Mouse (Mus musculus) urinary bladder, adult 18-20 months (tissue): ENCODE measurements around the gene Nfil3.

Experiments used
- DNase-seq, 2 experiments: peaks; one replicate each; pipeline ENCODE4 v3.0.0; 2022; ENCODE audit warnings: low spot score in 2 of 2, mixed read lengths in 2 of 2

The Nfil3 gene

DNA sequence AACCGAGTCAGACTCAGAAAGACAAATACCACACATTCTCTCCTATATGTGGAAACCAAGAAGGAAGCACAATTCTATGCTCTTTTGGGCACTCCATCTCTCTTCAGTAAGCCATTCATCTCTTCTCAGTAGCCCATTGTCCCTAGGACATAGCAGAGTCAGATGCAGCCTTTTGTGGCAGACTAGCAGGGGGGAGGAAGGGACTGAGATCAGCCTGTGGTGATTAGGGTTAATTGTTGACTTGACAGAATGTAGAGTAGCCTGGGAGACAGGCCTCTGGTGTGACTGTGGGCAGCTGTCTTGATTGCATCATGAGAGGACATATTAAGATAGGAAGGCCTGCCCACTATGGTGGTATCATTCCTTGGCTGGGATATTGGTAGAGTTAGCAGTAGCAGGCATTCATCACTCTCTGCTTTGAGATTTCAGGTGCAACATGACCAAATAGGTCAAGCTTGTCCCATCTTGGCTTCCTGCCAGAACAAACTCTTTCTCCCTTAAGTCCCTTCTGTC is 37.9 kb downstream of the Nfil3 start:
- no peak for DNase-seq

GRCm38 (mm10) chr13:52940956-52941355 is 39.9 kb downstream of the Nfil3 start:
- no peak for DNase-seq

GRCm38 (mm10) chr13:52930582-52930981 is 50.3 kb downstream of the Nfil3 start:
- no peak for DNase-seq

DNA sequence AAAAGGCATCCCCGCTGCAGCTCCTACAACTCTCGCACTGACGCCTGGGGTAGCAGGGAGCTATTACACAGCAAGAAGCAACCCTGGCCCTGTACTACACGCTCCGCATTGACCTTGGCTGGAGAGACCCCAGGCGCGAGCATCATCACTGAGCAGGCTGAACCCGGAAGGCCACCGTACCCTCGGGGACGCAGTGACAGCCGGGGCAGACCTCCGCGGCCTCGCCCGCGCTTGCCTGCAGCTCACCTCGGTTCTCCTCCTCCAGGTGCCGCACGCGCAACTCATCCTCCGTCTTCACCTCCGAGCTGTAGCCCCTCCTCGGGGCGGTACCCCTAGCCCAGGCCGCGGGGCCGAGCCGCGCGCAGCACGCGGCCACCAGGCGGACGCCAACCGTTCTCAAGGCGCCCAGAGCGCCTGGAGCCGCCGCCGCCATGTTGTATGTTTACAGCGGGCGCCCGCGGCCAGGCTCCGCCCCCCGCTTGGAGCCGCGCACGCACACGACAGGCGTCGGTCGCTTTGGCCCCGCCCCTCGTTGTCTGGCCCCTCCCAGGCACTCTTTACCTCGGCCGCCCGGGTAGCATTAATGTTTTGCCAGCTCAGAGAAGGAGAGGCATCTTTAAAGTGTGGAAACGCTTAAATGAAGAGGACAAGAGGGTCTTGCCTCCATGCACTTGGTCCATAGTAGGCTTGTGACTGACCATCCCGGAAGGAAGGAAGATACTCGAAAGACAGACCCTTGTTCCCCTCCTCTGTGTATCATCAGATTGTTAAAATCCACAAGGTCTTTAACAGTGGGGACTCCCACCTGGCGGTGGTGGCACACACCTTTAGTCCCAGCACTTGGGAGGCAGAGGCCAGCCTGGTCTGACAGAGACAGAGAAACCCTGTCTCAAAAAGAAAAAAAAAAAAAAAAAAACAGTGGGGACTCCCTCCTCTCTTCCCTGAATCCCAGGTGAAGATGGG is 51.4 kb downstream of the Nfil3 start, which contains the start of gene Auh:
Gene Auh, minus strand, starts transcription at position 473 of the 963 bp plus-strand sequence.
- peak; percentile 74 to 76 for DNase-seq

- DNase-seq: no peak
Measured at GRCm38 (mm10) chr13:52928392-52928791, 52.5 kb downstream of the Nfil3 start.

GRCm38 (mm10) chr13:52924457-52924856 is 56.4 kb downstream of the Nfil3 start:
- DNase-seq: no peak

- DNase-seq: no peak
Measured at GRCm38 (mm10) chr13:52921966-52922365, 58.9 kb downstream of the Nfil3 start.

- no peak for DNase-seq
Measured at GRCm38 (mm10) chr13:52921065-52921825, 59.6 kb downstream of the Nfil3 start.

- no peak for DNase-seq
Measured at GRCm38 (mm10) chr13:52919790-52920352, 61.0 kb downstream of the Nfil3 start.

- DNase-seq: no peak
Measured at GRCm38 (mm10) chr13:52918333-52918732, 62.5 kb downstream of the Nfil3 start.
